Mouse (Mus musculus): ENCODE results near the gene Sall2. TPM values are rescaled to one million over a fixed set of nuclear protein-coding genes. Genes with fewer than 3 reads are reported as not detected.

Gene Sall2
- 10 to 100 TPM; 44.5 to 45.3 TPM for total RNA-seq (2021)
- long read RNA-seq, experiment 1, full-length matches to known transcripts, result 8 of 57 reads
- long read RNA-seq, experiment 1, partial matches to known transcripts, result 0 of 57 reads
- long read RNA-seq, experiment 1, other reads (novel, unspliced or antisense), result 49 of 57 reads
- long read RNA-seq, experiment 2, full-length matches to known transcripts, result 6 of 54 reads
- long read RNA-seq, experiment 2, partial matches to known transcripts, result 0 of 54 reads
- long read RNA-seq, experiment 2, other reads (novel, unspliced or antisense), result 48 of 54 reads

DNA sequence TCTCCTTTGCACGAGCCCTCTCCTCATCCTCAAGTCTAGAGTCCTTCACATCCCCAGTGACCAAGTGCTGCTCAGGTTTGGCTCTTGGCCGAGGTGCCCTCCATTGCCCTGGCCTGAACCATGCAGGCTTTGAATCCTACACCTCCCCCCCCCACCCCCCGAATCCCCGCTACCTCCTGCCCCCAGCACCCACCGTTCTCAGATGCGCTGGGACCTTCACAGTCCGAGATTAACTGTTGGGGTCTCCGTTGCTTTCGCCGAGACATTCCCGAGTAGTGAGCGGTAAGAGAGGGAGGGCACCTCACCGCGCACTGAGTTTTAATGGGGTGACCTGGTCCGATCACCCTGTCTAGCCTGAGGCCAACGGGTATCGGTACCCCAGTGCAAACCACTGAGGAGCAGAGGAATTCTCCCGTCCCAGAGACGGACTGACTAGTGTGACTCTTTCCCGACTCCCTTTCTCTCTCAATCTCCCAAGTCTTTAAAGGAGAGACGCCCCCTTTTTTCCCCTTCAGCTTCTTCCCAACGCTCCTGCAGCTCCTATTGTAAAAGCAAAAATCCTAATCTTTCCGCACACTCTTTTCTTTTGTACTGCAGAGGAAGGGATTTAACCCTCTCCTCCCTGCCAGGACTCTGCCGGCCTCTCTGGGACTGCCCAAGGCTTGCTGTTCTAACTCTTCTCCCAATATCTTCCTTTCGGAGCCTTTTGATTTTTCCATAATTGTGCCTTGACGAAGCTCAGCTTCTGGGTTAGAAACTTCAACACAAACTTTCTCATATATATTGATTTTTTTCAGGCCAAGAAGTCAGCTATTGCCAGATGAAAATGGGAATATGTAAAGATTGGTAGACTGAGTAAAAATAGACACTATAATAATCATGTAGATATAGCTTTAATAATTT lies at the start of gene Sall2:
Gene Sall2, minus strand, starts transcription at position 853 of the 903 bp plus-strand sequence.
- Histone ChIP-seq H3K4me3 (peak within 1 kb of the TSS; percentile 39), H3K27ac (peak within 1 kb of the TSS; percentile 83)
- no peak for TF ChIP-seq CTCF (conservative IDR thresholded peaks at IDR 0.05)
- DNase-seq (ENCODE audit: low spot score in 2 of 2), result no peak

DNA sequence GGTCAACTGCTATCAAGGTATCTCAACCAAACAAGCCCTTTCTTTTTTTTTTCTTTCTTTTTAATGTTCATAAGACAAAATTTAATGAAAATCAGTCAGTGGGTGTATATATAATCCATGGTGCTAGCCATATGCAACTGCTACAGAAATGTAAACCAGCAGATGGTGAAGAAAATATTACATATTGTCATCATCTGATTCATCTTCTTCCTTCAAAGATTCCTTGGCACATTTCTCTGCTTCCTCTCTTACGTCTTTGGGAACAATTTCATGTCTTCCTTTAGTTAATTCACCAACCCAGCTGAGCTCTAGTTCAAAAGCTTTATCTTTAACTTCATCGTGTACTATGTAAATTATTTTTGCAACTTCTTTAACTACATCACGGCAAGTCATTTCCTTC lies 40.2 kb upstream of the Sall2 start:
- Histone ChIP-seq H3K4me3 (no peak overlapping the region), H3K27ac (no peak overlapping the region)
- peak in 1 of 2 experiments; percentile 36 for DNase-seq (ENCODE audit: low spot score in 2 of 2)
- no peak for TF ChIP-seq CTCF (conservative IDR thresholded peaks at IDR 0.05)

DNA sequence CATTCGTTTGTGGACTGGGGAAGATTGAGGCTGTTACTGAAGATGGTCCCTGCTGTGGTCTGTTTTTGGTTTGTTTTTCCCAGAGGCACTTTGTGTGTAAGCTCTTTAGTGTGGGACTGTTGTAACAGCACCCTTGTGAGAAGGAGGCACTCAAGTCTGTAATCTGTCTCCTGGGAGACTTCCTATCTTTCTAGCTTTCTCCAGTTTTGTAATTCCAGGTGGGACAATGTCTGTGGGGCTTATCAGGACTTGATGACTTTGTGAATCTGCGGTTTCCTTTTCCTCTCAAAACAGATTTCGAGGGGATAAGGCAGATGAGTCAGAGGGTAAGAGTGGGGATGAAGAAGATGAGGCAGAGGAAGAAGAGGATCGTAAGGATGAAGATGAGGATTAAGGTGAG lies 27.7 kb upstream of the Sall2 start, which contains the start of gene Olfr1513:
Gene Olfr1513, minus strand, starts transcription at position 101 of the 400 bp plus-strand sequence.
- Histone ChIP-seq H3K27ac (no peak within 1 kb of the TSS), H3K4me3 (no peak within 1 kb of the TSS)
- TF ChIP-seq CTCF (conservative IDR thresholded peaks at IDR 0.05), result no peak
- no peak for DNase-seq (ENCODE audit: low spot score in 2 of 2)

DNA sequence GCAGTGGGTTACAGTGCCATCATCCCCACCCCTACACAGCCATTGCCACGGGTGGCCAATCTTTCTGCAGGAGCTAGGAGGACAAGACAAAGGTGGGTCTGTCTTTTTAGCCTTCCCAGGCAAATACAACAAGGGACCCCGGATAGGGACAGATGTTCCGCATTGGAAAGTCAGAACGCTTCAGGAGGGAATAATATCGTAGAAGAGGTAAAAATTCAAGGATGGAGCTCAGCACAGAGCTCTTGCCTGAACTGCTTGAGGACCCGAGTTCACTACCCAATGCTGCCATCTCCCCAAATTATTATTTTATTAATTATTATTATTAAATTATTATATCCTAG lies 10.9 kb upstream of the Sall2 start:
- Histone ChIP-seq H3K27ac (peak overlapping the region; percentile 80; the same call in 1 of the 2 replicates), H3K4me3 (no peak overlapping the region; the same call in 1 of the 2 replicates)
- no peak for DNase-seq (ENCODE audit: low spot score in 2 of 2)
- TF ChIP-seq CTCF (conservative IDR thresholded peaks at IDR 0.05), result no peak

- H3K27ac ChIP-seq, result peak overlapping the region; percentile 80
- peak overlapping the region; percentile 56 for H3K4me3 ChIP-seq
- TF ChIP-seq CTCF (conservative IDR thresholded peaks at IDR 0.05), result peak; percentile 89
- peak; percentile 77 to 83 for DNase-seq (ENCODE audit: low spot score in 2 of 2)
These were observed 10.4 kb upstream of the Sall2 start for GRCm38 (mm10) chr14:52338751-52339511.

- Histone ChIP-seq H3K4me3 (no peak overlapping the region), H3K27ac (no peak overlapping the region; the same call in 1 of the 2 replicates)
- no peak for DNase-seq (ENCODE audit: low spot score in 2 of 2)
- no peak for TF ChIP-seq CTCF (conservative IDR thresholded peaks at IDR 0.05)
These were observed 3.6 kb upstream of the Sall2 start for GRCm38 (mm10) chr14:52332171-52332570.

- Histone ChIP-seq H3K4me3 (no peak overlapping the region), H3K27ac (peak overlapping the region; percentile 65)
- TF ChIP-seq CTCF (conservative IDR thresholded peaks at IDR 0.05), result no peak
- no peak for DNase-seq (ENCODE audit: low spot score in 2 of 2)
These were observed 2.6 kb upstream of the Sall2 start for GRCm38 (mm10) chr14:52331069-52331750.

- DNase-seq (ENCODE audit: low spot score in 2 of 2), result no peak
- peak overlapping the region; percentile 83 for H3K27ac ChIP-seq
- peak overlapping the region; percentile 39 for H3K4me3 ChIP-seq
- no peak for TF ChIP-seq CTCF (conservative IDR thresholded peaks at IDR 0.05)
These were observed 1.1 kb downstream of the Sall2 start for GRCm38 (mm10) chr14:52327375-52327901.

- 0 out of 2 replicates have a peak overlapping the region, but pooled peaks have one; percentile 83 for H3K27ac ChIP-seq
- peak; percentile 77 for TF ChIP-seq CTCF (conservative IDR thresholded peaks at IDR 0.05)
- no peak for DNase-seq (ENCODE audit: low spot score in 2 of 2)
- no peak overlapping the region for H3K4me3 ChIP-seq
These were observed 2.7 kb downstream of the Sall2 start for GRCm38 (mm10) chr14:52325890-52326289.

GRCm38 (mm10) chr14:52319361-52319760 lies 9.2 kb downstream of the Sall2 start:
- no peak for TF ChIP-seq CTCF (conservative IDR thresholded peaks at IDR 0.05)
- no peak overlapping the region for H3K27ac ChIP-seq
- H3K4me3 ChIP-seq, result no peak overlapping the region
- DNase-seq (ENCODE audit: low spot score in 2 of 2), result no peak

DNA sequence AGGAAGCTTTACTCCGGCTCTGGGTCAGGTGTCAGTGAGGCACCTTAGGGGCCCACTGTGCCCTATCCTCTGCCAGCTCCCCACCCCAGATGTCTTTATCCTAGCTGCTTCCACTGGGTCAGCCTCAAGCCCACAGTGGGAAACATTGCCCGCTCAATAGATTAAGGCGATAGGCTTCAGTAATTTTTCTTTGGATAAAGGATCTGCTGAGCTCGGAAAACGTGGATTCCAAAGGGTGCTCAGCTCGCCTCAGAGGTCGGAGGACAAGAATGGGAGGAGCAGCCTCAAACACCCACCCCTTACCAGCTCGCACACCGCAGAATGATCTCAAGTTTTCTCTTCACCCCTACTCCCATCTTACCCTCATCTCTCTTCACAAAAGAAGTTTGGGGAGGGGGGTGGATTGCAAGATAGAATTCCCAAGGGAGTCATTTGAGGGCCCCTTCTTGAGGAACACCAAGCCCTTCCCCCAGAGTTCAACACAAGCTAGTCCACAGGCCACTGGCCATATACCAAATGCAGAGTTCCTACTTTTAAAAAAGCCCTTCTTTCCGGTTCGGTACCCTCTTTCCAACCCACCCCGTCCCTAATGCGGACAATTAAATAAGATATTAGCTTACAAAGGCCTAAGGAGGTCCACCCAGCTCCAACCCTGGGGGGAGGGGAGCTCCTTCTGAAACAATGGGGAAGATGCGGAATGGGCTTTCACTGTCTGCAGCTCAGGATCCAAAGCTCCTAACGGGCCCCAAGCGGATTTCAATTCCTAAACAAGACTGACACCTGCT lies 11.9 kb downstream of the Sall2 start:
- peak overlapping the region; percentile 98 for H3K27ac ChIP-seq
- no peak for TF ChIP-seq CTCF (conservative IDR thresholded peaks at IDR 0.05)

More for the DNA sequence above, 11.9 kb downstream of the Sall2 start:
- DNase-seq (ENCODE audit: low spot score in 2 of 2), result no peak
- H3K4me3 ChIP-seq, result peak overlapping the region; percentile 93

Measured in layer of hippocampus, adult 2 months (tissue).